ENCODE assay signal across 17 mouse cellular contexts in the genomic region with DNA sequence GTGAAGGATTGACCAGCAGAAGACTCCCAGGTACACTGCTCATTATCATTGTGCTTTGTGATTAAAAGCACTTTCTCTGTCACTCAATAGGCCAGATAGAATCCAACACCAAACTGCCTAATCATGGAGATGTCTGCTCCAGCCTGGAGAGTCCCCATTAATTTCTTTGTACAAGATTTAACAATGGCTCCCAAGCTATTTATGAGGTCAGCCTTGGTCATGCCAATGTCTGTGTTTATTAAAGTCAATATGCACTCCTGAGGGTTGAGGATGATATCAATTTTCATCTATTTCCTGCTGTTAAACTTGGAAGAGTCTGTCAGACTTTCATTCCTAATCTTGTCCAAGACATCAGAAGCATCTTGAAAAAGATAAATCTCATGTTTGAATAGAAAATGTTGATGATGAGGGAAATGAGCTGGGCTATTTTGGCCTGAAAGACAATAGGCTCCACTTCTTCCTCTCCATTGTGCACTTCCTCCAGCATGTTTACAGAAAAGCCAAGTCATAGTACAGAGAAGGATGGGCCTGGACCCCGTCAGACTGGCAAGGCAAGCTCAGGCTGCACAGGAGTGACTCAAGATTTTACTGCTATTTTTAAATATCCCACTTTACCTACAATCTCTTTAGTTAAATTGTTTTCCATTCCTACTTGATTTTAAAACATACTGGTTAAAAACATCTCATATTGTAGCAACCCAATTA.
"Had no signal": no experiment of that assay in that cellular context is flagged by ENCODE, and none has a peak within 500 bp of the region (broad histone marks: within the 10 kb centered on the region; RNA-seq: fewer than 3 reads in every experiment).

No protein-coding gene starts in this region.

- ATAC-seq: liver, postnatal 0 days; midbrain, embryonic 13.5 days; midbrain, embryonic 15.5 days had no signal

- H3K9me3 ChIP-seq: liver, embryonic 13.5 days; liver, embryonic 15.5 days; megakaryocyte, embryonic 14.5 days; midbrain, embryonic 13.5 days; midbrain, embryonic 15.5 days; neural tube, embryonic 12.5 days; stomach, embryonic 15.5 days had no signal

- H3K9ac ChIP-seq: liver, embryonic 13.5 days; liver, embryonic 15.5 days; liver, postnatal 0 days; midbrain, embryonic 13.5 days; midbrain, embryonic 15.5 days; neural tube, embryonic 12.5 days; stomach, embryonic 15.5 days had no signal

- H3K4me3 ChIP-seq: liver, embryonic 13.5 days; liver, embryonic 15.5 days; megakaryocyte, embryonic 14.5 days; midbrain, embryonic 13.5 days; midbrain, embryonic 15.5 days; neural tube, embryonic 12.5 days; stomach, embryonic 15.5 days had no signal

- H3K27me3 ChIP-seq: liver, embryonic 13.5 days; liver, embryonic 15.5 days; megakaryocyte, embryonic 14.5 days; midbrain, embryonic 13.5 days; midbrain, embryonic 15.5 days; neural tube, embryonic 12.5 days; stomach, embryonic 15.5 days had no signal

- DNase-seq: liver, embryonic 13.5 days; liver, postnatal 0 days; lung, adult 2 months; right cerebral cortex, postnatal 14 days; thymus, adult 2 months; thymus, postnatal 25 days; thymus, postnatal 4 days had no signal

- H3K4me2 ChIP-seq: liver, embryonic 11.5 days; liver, embryonic 13.5 days; liver, embryonic 15.5 days; midbrain, embryonic 11.5 days; midbrain, embryonic 13.5 days; midbrain, embryonic 15.5 days; neural tube, embryonic 12.5 days; stomach, embryonic 15.5 days had no signal

- H3K36me3 ChIP-seq: liver, embryonic 13.5 days; liver, embryonic 15.5 days; midbrain, embryonic 13.5 days; midbrain, embryonic 15.5 days; neural tube, embryonic 12.5 days; stomach, embryonic 15.5 days had no signal

- H3K27ac ChIP-seq: liver, embryonic 13.5 days; liver, embryonic 15.5 days; macrophage; midbrain, embryonic 13.5 days; midbrain, embryonic 15.5 days; neural tube, embryonic 12.5 days; stomach, embryonic 15.5 days; stomach, postnatal 0 days had no signal

- H3K4me1 ChIP-seq: liver, embryonic 13.5 days; liver, embryonic 15.5 days; megakaryocyte, embryonic 14.5 days; midbrain, embryonic 13.5 days; midbrain, embryonic 15.5 days; neural tube, embryonic 12.5 days; stomach, embryonic 15.5 days had no signal
